Mouse (Mus musculus): ENCODE results near the gene Foxk1.

Foxk1 gene

GRCm38 (mm10) chr5:142387716-142388115, 13.6 kb upstream of the Foxk1 start:
- no peak for ATAC-seq (ENCODE audit: low TSS enrichment)

- ATAC-seq (ENCODE audit: low TSS enrichment), result no peak
Measured at GRCm38 (mm10) chr5:142391691-142392090, 9.6 kb upstream of the Foxk1 start.

GRCm38 (mm10) chr5:142394602-142395252, 6.6 kb upstream of the Foxk1 start:
- ATAC-seq (ENCODE audit: low TSS enrichment), result no peak

- no peak for ATAC-seq (ENCODE audit: low TSS enrichment)
Measured at GRCm38 (mm10) chr5:142395909-142396308, 5.4 kb upstream of the Foxk1 start.

- no peak for ATAC-seq (ENCODE audit: low TSS enrichment)
Measured at GRCm38 (mm10) chr5:142400181-142400883, 965 bp upstream of the Foxk1 start.

- peak; percentile 21; the same call in 1 of the 2 replicates for ATAC-seq (ENCODE audit: low TSS enrichment)
Measured at GRCm38 (mm10) chr5:142401641-142402625, 636 bp downstream of the Foxk1 start.

- ATAC-seq (ENCODE audit: low TSS enrichment), result no peak
Measured at GRCm38 (mm10) chr5:142403694-142404093, 2.4 kb downstream of the Foxk1 start.

GRCm38 (mm10) chr5:142404307-142404706, 3.0 kb downstream of the Foxk1 start:
- ATAC-seq (ENCODE audit: low TSS enrichment), result no peak

GRCm38 (mm10) chr5:142405426-142405825, 4.1 kb downstream of the Foxk1 start:
- ATAC-seq (ENCODE audit: low TSS enrichment), result peak; percentile 77

GRCm38 (mm10) chr5:142406401-142406800, 5.1 kb downstream of the Foxk1 start:
- ATAC-seq (ENCODE audit: low TSS enrichment), result no peak

- no peak for ATAC-seq (ENCODE audit: low TSS enrichment)
Measured at GRCm38 (mm10) chr5:142406937-142407336, 5.6 kb downstream of the Foxk1 start.

- ATAC-seq (ENCODE audit: low TSS enrichment), result peak; percentile 41; the same call in 1 of the 2 replicates
Measured at GRCm38 (mm10) chr5:142407381-142407780, 6.1 kb downstream of the Foxk1 start.

GRCm38 (mm10) chr5:142409169-142409568, 7.9 kb downstream of the Foxk1 start:
- ATAC-seq (ENCODE audit: low TSS enrichment), result no peak

GRCm38 (mm10) chr5:142410348-142410747, 9.1 kb downstream of the Foxk1 start:
- ATAC-seq (ENCODE audit: low TSS enrichment), result no peak

GRCm38 (mm10) chr5:142412678-142413385, 11.5 kb downstream of the Foxk1 start:
- peak; percentile 21; the same call in 1 of the 2 replicates for ATAC-seq (ENCODE audit: low TSS enrichment)

- ATAC-seq (ENCODE audit: low TSS enrichment), result no peak
Measured at GRCm38 (mm10) chr5:142413723-142414445, 12.6 kb downstream of the Foxk1 start.

- no peak for ATAC-seq (ENCODE audit: low TSS enrichment)
Measured at GRCm38 (mm10) chr5:142415401-142415800, 14.1 kb downstream of the Foxk1 start.

GRCm38 (mm10) chr5:142416070-142416775, 14.9 kb downstream of the Foxk1 start:
- ATAC-seq (ENCODE audit: low TSS enrichment), result peak; percentile 38

- ATAC-seq (ENCODE audit: low TSS enrichment), result no peak
Measured at GRCm38 (mm10) chr5:142417104-142417503, 15.8 kb downstream of the Foxk1 start.

GRCm38 (mm10) chr5:142417876-142418275, 16.6 kb downstream of the Foxk1 start:
- ATAC-seq (ENCODE audit: low TSS enrichment), result no peak

All from frontal cortex, adult (tissue).